Mouse (Mus musculus): ENCODE data around the gene Hoxb9. TPM values are rescaled to one million over a fixed set of nuclear protein-coding genes. Genes with fewer than 3 reads are reported as not detected.

Gene Hoxb9
- total RNA-seq, 2 experiments from 2014 or later = not detected

- no peak for DNase-seq (ENCODE audit: low spot score in 2 of 2)
Measured at GRCm38 (mm10) chr11:96265954-96266353, 5.3 kb upstream of the Hoxb9 start.

DNA sequence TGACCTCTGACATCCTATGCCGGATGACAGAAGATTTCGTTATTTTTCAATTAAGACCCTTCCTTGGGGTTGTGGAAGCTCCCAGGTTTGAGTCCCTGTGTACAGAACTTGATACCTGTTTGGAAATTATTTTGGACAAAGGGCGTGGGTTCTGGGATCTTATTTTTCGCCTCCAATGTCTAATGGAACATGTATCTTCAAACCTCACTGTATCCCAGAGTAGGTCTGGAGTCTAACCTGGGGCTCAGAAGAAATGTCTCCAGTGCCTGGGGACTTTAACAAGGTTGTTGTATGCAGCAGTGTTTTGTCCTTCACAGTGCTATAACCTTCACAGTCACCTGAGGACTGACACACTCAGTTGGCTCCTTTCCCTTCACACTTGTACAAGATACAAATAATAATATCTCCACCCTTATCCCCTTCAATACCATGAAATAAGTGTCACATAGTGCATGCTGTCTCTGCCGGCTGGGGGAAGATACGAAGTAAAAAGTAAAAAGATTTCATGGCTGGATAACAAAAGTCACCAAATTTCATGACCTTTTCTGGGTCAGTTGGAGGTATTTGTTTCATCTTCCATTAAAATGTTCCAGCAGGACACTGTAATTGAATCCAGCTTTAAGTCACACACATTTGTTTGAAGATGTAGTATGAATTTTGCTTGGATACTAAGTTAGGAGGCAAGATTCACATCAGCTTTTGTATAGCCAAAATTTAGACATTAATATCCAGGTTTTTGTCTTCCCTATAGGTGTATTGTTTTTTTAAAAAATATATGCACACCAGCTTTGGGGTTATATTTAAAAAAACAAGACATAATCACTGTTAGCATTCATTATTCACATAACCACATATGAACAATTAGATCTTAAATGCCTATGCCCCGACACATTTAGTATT, 4.0 kb upstream of the Hoxb9 start:
- no peak for DNase-seq (ENCODE audit: low spot score in 2 of 2)

DNA sequence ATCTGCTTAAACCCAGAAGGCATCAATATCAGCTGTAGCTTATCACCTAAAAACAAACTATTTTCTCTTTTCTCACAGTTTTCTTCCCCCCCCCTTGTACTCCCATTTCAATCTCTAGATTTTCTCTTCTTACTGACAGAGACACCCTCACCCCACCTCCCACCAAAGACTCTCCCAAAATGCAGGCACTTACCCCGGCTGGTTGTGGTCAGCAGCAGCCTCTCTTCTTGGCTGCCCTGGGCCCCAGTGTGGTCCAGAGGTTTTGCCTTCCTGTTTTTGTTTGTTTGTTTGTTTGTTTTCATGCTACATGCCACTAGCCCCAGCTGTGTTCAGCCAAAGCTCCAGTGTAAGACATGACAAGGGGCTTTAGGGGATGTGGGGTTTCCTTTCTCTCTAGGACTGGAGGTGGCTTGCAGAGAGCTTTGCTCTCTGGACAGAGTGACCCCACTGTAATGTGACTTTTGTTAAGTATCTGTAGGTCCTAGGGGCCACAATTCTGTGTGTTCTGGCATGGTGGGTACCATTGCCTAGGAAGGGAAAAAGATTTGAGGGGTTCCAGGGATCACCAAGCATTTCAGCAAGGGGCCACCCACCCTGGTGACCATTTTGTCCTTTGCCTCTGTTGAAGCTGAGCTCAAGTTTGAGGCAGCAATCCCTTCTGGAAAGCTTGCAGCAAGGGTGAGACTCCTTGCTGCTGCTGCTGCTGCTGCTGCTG, 3.1 kb upstream of the Hoxb9 start:
- DNase-seq (ENCODE audit: low spot score in 2 of 2) = no peak

DNA sequence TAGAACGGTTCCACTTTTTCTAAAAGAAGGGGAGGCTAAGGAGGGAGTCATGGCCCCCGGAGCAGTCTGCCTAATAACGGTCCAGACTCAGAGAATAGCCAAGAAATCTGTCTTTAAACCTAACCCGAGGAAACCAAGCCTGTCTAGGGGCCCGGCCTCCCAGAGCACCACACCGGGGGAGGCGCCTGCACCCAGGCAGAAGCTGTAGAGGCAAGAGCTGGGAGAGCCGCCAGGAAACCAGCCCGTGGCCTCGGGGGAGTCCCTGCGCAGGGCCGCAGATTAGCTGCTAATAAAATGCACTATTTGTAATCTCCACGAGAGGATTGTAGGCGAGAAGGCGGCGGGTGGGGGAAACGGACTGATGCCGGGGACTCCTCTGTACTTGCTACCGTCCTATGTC, 1.4 kb upstream of the Hoxb9 start:
- no peak for DNase-seq (ENCODE audit: low spot score in 2 of 2)

DNA sequence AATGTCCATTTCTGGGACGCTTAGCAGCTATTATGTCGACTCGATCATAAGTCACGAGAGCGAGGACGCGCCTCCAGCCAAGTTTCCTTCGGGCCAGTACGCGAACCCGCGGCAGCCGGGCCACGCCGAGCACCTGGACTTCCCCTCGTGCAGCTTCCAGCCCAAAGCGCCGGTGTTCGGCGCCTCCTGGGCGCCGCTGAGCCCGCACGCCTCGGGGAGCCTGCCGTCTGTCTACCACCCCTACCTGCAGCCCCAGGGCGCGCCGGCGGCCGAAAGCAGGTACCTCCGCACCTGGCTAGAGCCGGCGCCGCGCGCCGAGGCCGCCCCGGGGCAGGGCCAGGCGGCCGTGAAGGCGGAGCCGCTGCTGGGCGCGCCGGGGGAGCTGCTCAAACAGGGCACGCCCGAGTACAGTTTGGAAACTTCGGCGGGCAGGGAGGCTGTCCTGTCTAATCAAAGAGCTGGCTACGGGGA, 319 bp downstream of the Hoxb9 start:
- no peak for DNase-seq (ENCODE audit: low spot score in 2 of 2)

DNA sequence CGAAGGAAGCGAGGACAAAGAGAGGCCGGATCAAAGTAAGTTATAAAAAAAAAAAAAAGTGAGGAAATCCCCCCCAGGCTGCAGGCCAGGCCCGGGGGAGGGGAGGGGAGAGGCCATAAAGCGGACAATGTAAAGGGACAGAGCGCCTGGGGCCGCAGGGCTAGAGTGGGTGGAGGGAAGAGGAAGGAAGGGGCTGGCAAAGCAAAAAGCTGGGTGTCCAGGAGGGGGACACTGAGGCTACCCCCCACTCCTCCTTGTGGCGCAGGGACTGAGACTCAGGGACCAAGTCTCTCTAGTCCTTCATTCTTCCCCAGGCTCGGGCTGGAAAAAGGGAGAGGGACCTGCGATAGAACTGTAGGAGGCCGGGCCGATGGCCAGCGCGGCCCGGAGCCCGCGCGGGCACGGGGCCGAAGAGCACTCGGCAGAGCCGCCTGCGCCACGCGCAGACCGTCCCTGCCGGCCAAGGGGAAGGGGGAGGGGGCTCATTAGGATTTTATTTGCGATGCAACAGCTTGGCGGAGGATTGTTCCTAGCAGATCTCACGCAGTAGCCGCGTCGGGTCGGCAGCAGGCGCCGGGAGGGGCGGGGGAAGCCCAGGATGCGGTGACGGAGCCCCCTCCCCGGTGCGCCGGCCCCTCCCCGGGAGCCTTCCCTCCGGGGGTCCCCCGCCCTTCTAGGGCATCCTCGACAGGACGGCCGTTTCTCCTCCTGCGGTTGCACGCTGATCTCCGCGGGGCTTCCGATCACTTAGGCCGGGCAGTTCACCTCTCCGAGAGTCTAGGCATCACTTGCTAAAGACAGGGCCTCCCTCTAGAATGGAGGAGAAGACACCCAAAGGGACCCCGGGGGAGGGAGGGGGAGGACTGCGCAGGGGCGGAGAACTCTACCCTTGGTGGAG, 1.0 kb downstream of the Hoxb9 start:
- no peak for DNase-seq (ENCODE audit: low spot score in 2 of 2)

DNA sequence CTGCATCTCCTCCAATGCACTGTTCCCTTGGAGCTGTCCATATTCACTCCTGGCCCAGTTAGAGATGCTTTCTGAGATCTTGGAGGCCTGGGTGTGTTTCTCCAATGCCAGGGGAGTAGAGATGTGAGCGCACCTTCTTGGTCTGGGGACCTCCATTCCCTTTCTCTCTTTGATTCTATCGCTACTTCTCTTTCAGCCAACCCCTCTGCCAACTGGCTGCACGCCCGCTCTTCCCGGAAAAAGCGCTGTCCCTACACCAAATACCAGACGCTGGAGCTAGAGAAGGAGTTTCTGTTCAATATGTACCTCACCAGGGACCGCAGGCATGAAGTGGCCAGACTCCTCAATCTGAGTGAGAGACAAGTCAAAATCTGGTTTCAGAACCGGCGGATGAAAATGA, 3.2 kb downstream of the Hoxb9 start:
- DNase-seq (ENCODE audit: low spot score in 2 of 2) = no peak

- no peak for DNase-seq (ENCODE audit: low spot score in 2 of 2)
Measured at GRCm38 (mm10) chr11:96275896-96276295, 4.6 kb downstream of the Hoxb9 start.

- no peak for DNase-seq (ENCODE audit: low spot score in 2 of 2)
Measured at GRCm38 (mm10) chr11:96277151-96278044, 6.1 kb downstream of the Hoxb9 start.

- no peak for DNase-seq (ENCODE audit: low spot score in 2 of 2)
Measured at GRCm38 (mm10) chr11:96278324-96278723, 7.1 kb downstream of the Hoxb9 start.

DNA sequence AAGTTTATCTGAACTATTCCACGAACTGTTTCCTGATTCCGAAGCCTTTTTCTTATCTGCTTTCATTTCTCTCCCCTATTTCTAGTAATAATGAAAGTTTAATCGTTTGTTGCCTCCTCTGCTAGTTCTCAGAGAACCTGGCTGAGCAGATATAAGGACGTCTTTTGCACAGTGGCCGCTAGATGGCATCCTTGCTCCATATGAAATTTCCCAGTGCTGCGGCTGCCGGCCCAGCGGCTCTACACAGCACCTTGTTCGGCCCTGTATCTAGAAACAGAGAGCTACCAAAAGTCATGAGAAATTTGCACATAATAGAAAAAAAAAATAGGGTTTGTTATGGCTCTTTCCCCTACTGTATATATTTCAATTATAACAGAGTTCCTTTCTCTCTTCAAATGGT, 7.5 kb downstream of the Hoxb9 start:
- DNase-seq (ENCODE audit: low spot score in 2 of 2) = peak; percentile 74 to 88

- no peak for DNase-seq (ENCODE audit: low spot score in 2 of 2)
Measured at GRCm38 (mm10) chr11:96279421-96280233, 8.4 kb downstream of the Hoxb9 start.

- DNase-seq (ENCODE audit: low spot score in 2 of 2) = no peak
Measured at GRCm38 (mm10) chr11:96280399-96281378, 9.4 kb downstream of the Hoxb9 start.

DNA sequence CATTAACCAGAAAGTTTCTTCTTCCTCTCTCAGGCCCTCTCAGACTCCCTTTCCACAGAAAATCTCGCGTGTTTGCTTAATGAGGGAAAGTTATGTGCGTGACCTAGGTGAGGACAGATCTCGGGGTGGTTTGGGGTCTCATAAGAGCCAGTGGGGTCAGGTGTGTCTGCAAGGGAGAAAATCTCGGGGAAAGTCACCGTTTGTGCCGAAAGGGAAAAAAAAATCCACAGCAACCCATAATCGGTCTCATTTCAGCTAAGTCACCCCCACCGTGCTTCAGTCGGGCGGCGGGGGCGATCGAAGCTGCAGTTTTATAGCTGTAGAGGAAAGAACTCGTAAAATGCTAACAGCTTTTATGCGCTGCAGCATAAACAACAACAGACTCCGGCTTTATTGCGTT, 10.1 kb downstream of the Hoxb9 start:
- DNase-seq (ENCODE audit: low spot score in 2 of 2) = no peak

DNA sequence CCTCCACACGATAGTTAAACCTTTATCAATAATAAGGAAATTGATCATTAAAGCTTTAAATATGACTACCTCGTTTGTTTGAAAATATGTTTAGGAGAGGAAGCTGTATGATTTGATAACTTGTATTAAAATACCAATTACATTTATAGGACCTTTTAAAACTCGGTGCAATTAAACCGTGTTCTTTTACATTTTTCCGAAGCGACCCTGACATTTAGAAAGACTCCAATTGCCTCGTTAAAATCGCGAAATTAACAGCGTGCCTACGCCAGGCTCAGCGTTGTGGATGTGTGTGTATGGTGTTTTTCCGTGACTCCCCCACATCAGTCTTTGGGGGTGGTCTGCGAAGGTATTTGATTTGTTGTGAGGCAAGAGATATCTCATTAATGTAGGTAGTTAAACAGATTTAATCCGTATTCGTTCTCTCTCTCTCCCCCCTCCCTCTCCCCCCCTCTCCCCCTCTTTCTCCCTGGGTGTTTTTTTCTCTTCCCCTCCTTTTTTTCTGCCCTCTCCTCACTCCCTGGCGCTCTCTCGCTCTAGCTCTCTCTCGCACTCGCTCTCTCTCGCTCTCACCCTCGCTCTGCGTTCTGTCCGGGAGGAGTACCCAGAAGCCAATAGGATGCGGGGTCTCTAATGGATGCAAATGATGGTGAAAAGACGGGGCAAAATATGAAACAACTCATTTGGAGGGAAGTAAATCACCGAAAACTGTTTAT, 10.8 kb downstream of the Hoxb9 start, which contains the start of gene Hoxb8:
Gene Hoxb8 (plus strand): TSS at position 51 of the 716 bp plus-strand sequence.
- DNase-seq (ENCODE audit: low spot score in 2 of 2) = no peak

DNA sequence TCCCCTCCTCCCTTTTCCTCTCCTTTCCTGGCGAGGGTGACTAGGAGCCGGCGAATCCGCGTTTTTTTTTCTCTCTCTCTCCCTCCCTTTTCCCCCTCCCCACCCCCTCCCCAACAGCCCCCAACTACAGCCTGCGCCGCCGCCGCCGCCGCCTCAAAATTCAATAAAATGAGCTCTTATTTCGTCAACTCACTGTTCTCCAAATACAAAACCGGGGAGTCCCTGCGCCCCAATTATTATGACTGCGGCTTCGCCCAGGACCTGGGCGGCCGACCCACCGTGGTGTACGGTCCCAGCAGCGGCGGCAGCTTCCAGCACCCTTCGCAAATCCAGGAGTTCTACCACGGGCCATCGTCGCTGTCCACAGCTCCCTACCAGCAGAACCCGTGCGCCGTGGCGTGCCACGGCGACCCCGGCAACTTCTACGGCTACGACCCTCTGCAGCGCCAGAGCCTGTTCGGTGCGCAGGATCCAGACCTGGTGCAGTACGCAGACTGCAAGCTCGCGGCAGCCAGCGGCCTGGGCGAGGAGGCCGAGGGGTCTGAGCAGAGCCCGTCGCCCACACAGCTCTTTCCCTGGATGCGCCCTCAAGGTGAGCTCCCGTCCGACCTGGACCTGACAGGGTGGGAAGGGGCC, 11.7 kb downstream of the Hoxb9 start:
- DNase-seq (ENCODE audit: low spot score in 2 of 2) = no peak
